Mouse (Mus musculus) liver, adult 2 months (tissue): ENCODE measurements around the gene B4galt1. TPM values are rescaled to one million over a fixed set of nuclear protein-coding genes. Genes with fewer than 3 reads are reported as not detected.

Experiments
- DNase-seq: peaks from one replicate; pipeline ENCODE4 v3.0.0-alpha.2; 2011; ENCODE audit warnings: low read depth, low spot score; ENCODE audit errors: extremely low read depth
- H3K27ac ChIP-seq: fragments of 200-500 bp; replicated peaks from 2 replicates; pipeline ENCODE4 v1.5.1; 2012; ENCODE audit warnings: low read depth, mild to moderate bottlenecking, control low read depth, inconsistent platforms, low read length; ENCODE audit not compliant: insufficient read depth
- H3K27me3 ChIP-seq: fragments of 200-500 bp; 2 replicates; pipeline ENCODE4 v1.6.1; 2012; ENCODE audit warnings: mild to moderate bottlenecking, moderate library complexity, low read length, inconsistent platforms; ENCODE audit not compliant: control insufficient read depth, insufficient read depth
- H3K36me3 ChIP-seq: fragments of 200-500 bp; 2 replicates; pipeline ENCODE4 v1.6.1; 2012; ENCODE audit warnings: low read length, inconsistent platforms; ENCODE audit not compliant: control insufficient read depth, insufficient read depth
- H3K4me1 ChIP-seq: fragments of 200-500 bp; 2 replicates; pipeline ENCODE4 v1.6.1; 2011; ENCODE audit warnings: low read length; ENCODE audit not compliant: control insufficient read depth, insufficient read depth
- H3K4me3 ChIP-seq: fragments of 200-500 bp; 2 replicates; pipeline ENCODE4 v1.5.1; 2011; ENCODE audit warnings: low read depth, mild to moderate bottlenecking, control low read depth, low read length, moderate library complexity; ENCODE audit not compliant: insufficient read depth
- H3K79me2 ChIP-seq: fragments of 200-500 bp; 2 replicates; pipeline ENCODE4 v1.6.1; 2012; ENCODE audit warnings: inconsistent platforms, mild to moderate bottlenecking, low read length, moderate library complexity; ENCODE audit not compliant: control insufficient read depth, insufficient read depth
- H3K9ac ChIP-seq: fragments of 200-500 bp; 2 replicates; pipeline ENCODE4 v1.6.1; 2012; ENCODE audit warnings: low read depth, mild to moderate bottlenecking, control low read depth, inconsistent platforms, low read length
- CTCF ChIP-seq: fragments of 200-500 bp; IDR thresholded peaks from 2 replicates; pipeline ENCODE4 v1.5.1; 2011; ENCODE audit warnings: low read depth, low read length, control low read depth
- POLR2A ChIP-seq: fragments of 200-500 bp; IDR thresholded peaks from 2 replicates; pipeline ENCODE4 v1.6.1; 2011; ENCODE audit warnings: low read length, control low read depth; ENCODE audit not compliant: insufficient read depth; ENCODE audit errors: extremely low read depth
- WGBS: fragments of 180-500 bp; shearing (Covaris S2); methylation state at CpG from one replicate; pipeline ENCODE4 v1.1.7; 2018; 5-methylcytosine and 5-hydroxymethylcytosine counted together
- polyA plus RNA-seq: library from polyadenylated mRNA; depleted of rRNA; stranded (reverse); fragments of >200 nt; gene quantifications from 2 replicates; pipeline ENCODE4 v1.2.3, GENCODE M21; 2012
- total RNA-seq: library from RNA; depleted of rRNA; stranded (reverse); fragments of >200 nt; gene quantifications from 2 replicates; pipeline ENCODE4 v1.2.3, GENCODE M21; 2014

Gene B4galt1
- total and polyA plus RNA-seq, 2 experiments, result 11.0 to 28.1 TPM

DNA sequence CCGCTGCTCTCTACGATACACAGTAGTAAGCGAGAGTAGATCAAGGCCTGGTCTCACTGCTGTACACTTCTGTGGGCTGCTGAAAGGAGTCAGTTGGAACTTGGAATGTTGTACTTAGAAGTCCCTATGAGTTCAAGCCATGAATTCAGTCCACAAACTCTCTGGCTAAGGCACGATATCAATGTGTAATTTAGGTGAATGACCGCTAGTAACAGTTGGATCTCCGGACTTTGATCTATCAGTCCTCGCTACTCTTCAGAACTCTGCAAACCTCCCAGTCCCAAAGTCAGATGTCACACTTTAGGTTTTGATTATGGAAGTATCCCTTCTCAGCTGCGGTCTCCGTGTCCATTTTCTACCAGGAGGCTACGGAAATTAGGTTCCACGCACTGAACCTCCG lies 10.6 kb upstream of the B4galt1 start:
- TF ChIP-seq CTCF, result no peak
- no peak for TF ChIP-seq POLR2A
- peak overlapping the region; percentile 61 for H3K9ac ChIP-seq
- peak overlapping the region; percentile 20; the same call in 1 of the 2 replicates for H3K4me3 ChIP-seq
- peak overlapping the region; percentile 64 for H3K27ac ChIP-seq
- no peaks in the 10 kb centered on the region for H3K79me2 ChIP-seq
- no peaks in the 10 kb centered on the region for H3K27me3 ChIP-seq
- peaks cover 9% of the 10 kb centered on the region for H3K4me1 ChIP-seq
- no peaks in the 10 kb centered on the region for H3K36me3 ChIP-seq
- DNase-seq, result peak; percentile 98
- WGBS, result 34% methylated on average over 12 of the region's 12 CpGs

- peaks cover 7% of the 10 kb centered on the region for H3K4me1 ChIP-seq
- 73% methylated on average over 3 of the region's 3 CpGs for WGBS
- H3K4me3 ChIP-seq, result no peak overlapping the region
- TF ChIP-seq CTCF (no peak), POLR2A (no peak)
- H3K27me3 ChIP-seq, result no peaks in the 10 kb centered on the region
- H3K27ac ChIP-seq, result no peak overlapping the region
- no peak for DNase-seq
- no peak overlapping the region for H3K9ac ChIP-seq
- H3K36me3 ChIP-seq, result no peaks in the 10 kb centered on the region
- no peaks in the 10 kb centered on the region for H3K79me2 ChIP-seq
Measured at GRCm38 (mm10) chr4:40863340-40863739, 9.5 kb upstream of the B4galt1 start.

- Histone ChIP-seq H3K4me1 (peaks cover 7% of the 10 kb centered on the region), H3K27ac (no peak overlapping the region), H3K79me2 (no peaks in the 10 kb centered on the region), H3K4me3 (no peak overlapping the region), H3K36me3 (no peaks in the 10 kb centered on the region), H3K27me3 (no peaks in the 10 kb centered on the region), H3K9ac (no peak overlapping the region)
- no peak for DNase-seq
- 88% methylated on average over 3 of the region's 3 CpGs for WGBS
- TF ChIP-seq POLR2A (no peak), CTCF (no peak)
Measured at GRCm38 (mm10) chr4:40861131-40861530, 7.3 kb upstream of the B4galt1 start.

DNA sequence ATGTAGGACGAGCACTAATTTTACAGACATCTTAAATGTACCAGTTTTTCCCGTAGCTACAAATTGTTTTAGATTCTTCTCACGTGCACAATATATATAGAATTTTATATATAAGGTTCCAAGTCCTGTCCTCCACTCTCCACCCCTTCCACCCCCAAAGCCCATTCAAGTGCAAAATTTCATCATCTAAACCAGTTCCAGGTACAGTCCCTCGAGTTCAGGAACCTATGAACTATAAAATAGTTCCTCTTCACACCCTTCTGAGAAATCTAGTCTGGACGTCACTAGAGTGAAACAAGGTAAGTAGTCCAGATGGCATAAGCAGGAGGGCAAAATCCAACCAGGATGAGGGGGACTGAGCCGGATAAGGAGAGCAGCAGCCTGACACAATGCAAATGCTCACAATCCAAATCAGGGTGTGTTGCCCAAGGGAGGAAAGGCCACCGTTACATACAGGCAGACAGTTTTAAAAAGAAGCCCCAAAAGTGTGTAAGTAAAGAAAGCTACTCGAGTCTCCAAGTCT lies 4.1 kb upstream of the B4galt1 start:
- no peak for DNase-seq
- no peaks in the 10 kb centered on the region for H3K27me3 ChIP-seq
- H3K27ac ChIP-seq, result no peak overlapping the region
- no peak overlapping the region for H3K4me3 ChIP-seq
- no peak overlapping the region for H3K9ac ChIP-seq
- peaks cover 7% of the 10 kb centered on the region; the same call in 1 of the 2 replicates for H3K79me2 ChIP-seq
- peaks cover 5% of the 10 kb centered on the region for H3K4me1 ChIP-seq
- TF ChIP-seq CTCF, result no peak
- TF ChIP-seq POLR2A, result no peak
- 75% methylated on average over 8 of the region's 8 CpGs for WGBS
- no peaks in the 10 kb centered on the region for H3K36me3 ChIP-seq

GRCm38 (mm10) chr4:40856571-40856970 lies 2.8 kb upstream of the B4galt1 start:
- Histone ChIP-seq H3K9ac (no peak overlapping the region), H3K36me3 (no peaks in the 10 kb centered on the region), H3K4me3 (no peak overlapping the region), H3K79me2 (peaks cover 8% of the 10 kb centered on the region; the same call in 1 of the 2 replicates), H3K4me1 (peaks cover 5% of the 10 kb centered on the region), H3K27me3 (no peaks in the 10 kb centered on the region), H3K27ac (no peak overlapping the region)
- WGBS, result 62% methylated on average over 6 of the region's 6 CpGs
- no peak for DNase-seq
- no peak for TF ChIP-seq POLR2A
- no peak for TF ChIP-seq CTCF

DNA sequence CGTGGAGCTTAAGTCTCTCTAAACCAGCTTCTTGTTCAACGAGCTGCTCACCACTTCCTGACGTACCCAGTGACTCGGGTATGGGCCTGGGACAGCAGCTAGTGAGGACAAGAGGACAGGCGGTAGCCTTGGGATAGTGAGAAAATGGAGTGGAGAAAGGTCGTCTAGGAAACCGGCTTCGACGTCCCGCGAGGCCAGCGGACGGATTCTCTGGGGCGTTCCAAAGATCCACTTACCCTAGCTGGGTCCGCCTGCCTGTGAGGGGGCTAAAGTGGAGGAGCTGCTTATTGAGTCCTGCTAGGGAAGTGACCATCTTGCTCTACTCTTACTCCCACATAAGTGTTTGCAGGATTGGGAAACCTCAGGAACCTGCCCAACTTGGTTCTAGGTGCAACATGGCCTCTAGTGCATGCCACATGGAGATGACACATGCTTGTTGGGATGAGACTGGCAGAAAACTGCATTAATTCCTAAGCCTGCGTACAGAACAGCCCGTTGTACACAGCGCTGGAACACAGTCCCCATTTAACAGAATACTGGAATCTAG lies 655 bp upstream of the B4galt1 start:
- Histone ChIP-seq H3K9ac (peak overlapping the region; percentile 71), H3K4me1 (peaks cover 20% of the 10 kb centered on the region), H3K27me3 (no peaks in the 10 kb centered on the region), H3K79me2 (peaks cover 16% of the 10 kb centered on the region), H3K27ac (peak overlapping the region; percentile 85), H3K4me3 (peak overlapping the region; percentile 57), H3K36me3 (no peaks in the 10 kb centered on the region)
- WGBS, result 17% methylated on average over 18 of the region's 18 CpGs
- TF ChIP-seq CTCF (no peak), POLR2A (no peak)
- DNase-seq, result peak; percentile 57
